Mouse (Mus musculus): Measurements from ENCODE around the gene Atp6v1c2. TPM values are rescaled to one million over a fixed set of nuclear protein-coding genes. Genes with fewer than 3 reads are reported as not detected.

The Atp6v1c2 gene
- 0.59 and 0.75 TPM in 2 replicates for polyA plus RNA-seq (2015; fragmentation: Nextera tagmentation; extraction: Ambion mirVana)

GRCm38 (mm10) chr12:17329259-17329658, at the start of gene Atp6v1c2:
TSS of gene Atp6v1c2 (minus strand) at chr12:17329359.
- ATAC-seq (replicated peaks): no peak
- Histone ChIP-seq H3K9ac (no peak within 1 kb of the TSS), H3K27ac (no peak within 1 kb of the TSS), H3K27me3 (replicated peaks) (peaks cover 15% of the 10 kb centered on the region), H3K9me3 (no peaks in the 10 kb centered on the region), H3K36me3 (replicated peaks) (no peaks in the 10 kb centered on the region), H3K4me3 (no peak within 1 kb of the TSS), H3K4me1 (peaks cover 10% of the 10 kb centered on the region), H3K4me2 (no peak within 1 kb of the TSS)
- 82% methylated on average over 3 of the region's 3 CpGs for WGBS

GRCm38 (mm10) chr12:17376521-17376920, 47.4 kb upstream of the Atp6v1c2 start:
- H3K4me3 ChIP-seq: no peak overlapping the region
- no peak for ATAC-seq (replicated peaks)
- peaks cover 51% of the 10 kb centered on the region for H3K36me3 ChIP-seq (replicated peaks)
- H3K4me2 ChIP-seq: no peak overlapping the region
- H3K27me3 ChIP-seq (replicated peaks): no peaks in the 10 kb centered on the region
- H3K9ac ChIP-seq: no peak overlapping the region
- no peak overlapping the region for H3K27ac ChIP-seq
- H3K4me1 ChIP-seq: no peaks in the 10 kb centered on the region
- no peaks in the 10 kb centered on the region for H3K9me3 ChIP-seq
- 94% methylated on average over 6 of the region's 6 CpGs for WGBS

GRCm38 (mm10) chr12:17375243-17375642, 46.1 kb upstream of the Atp6v1c2 start:
- Histone ChIP-seq H3K27me3 (replicated peaks) (no peaks in the 10 kb centered on the region), H3K9ac (no peak overlapping the region), H3K4me1 (no peaks in the 10 kb centered on the region), H3K4me2 (no peak overlapping the region), H3K36me3 (replicated peaks) (peaks cover 53% of the 10 kb centered on the region), H3K27ac (no peak overlapping the region), H3K4me3 (no peak overlapping the region), H3K9me3 (no peaks in the 10 kb centered on the region)
- 91% methylated on average over 4 of the region's 4 CpGs for WGBS
- no peak for ATAC-seq (replicated peaks)

GRCm38 (mm10) chr12:17373470-17373975, 44.4 kb upstream of the Atp6v1c2 start:
- WGBS: 97% methylated on average over 5 of the region's 5 CpGs
- H3K36me3 ChIP-seq (replicated peaks): peaks cover 51% of the 10 kb centered on the region
- no peaks in the 10 kb centered on the region for H3K27me3 ChIP-seq (replicated peaks)
- H3K4me3 ChIP-seq: no peak overlapping the region
- no peak overlapping the region for H3K9ac ChIP-seq
- no peak overlapping the region for H3K27ac ChIP-seq
- no peak for ATAC-seq (replicated peaks)
- H3K9me3 ChIP-seq: no peaks in the 10 kb centered on the region
- H3K4me2 ChIP-seq: no peak overlapping the region
- no peaks in the 10 kb centered on the region for H3K4me1 ChIP-seq

- WGBS: 83% methylated on average over 3 of the region's 3 CpGs
- H3K9ac ChIP-seq: no peak overlapping the region
- H3K9me3 ChIP-seq: no peaks in the 10 kb centered on the region
- no peak overlapping the region for H3K4me3 ChIP-seq
- peaks cover 54% of the 10 kb centered on the region for H3K36me3 ChIP-seq (replicated peaks)
- no peak for ATAC-seq (replicated peaks)
- no peaks in the 10 kb centered on the region for H3K27me3 ChIP-seq (replicated peaks)
- H3K27ac ChIP-seq: no peak overlapping the region
- H3K4me2 ChIP-seq: no peak overlapping the region
- no peaks in the 10 kb centered on the region for H3K4me1 ChIP-seq
Measured at GRCm38 (mm10) chr12:17372696-17373095, 43.5 kb upstream of the Atp6v1c2 start.

- Histone ChIP-seq H3K4me1 (no peaks in the 10 kb centered on the region), H3K9ac (no peak overlapping the region), H3K27me3 (replicated peaks) (no peaks in the 10 kb centered on the region), H3K4me2 (no peak overlapping the region), H3K9me3 (no peaks in the 10 kb centered on the region), H3K4me3 (no peak overlapping the region), H3K36me3 (replicated peaks) (peaks cover 46% of the 10 kb centered on the region), H3K27ac (no peak overlapping the region)
- ATAC-seq (replicated peaks): no peak
- 93% methylated on average over 8 of the region's 8 CpGs for WGBS
Measured at GRCm38 (mm10) chr12:17371589-17372235, 42.6 kb upstream of the Atp6v1c2 start.

GRCm38 (mm10) chr12:17369551-17370325, 40.6 kb upstream of the Atp6v1c2 start:
- Histone ChIP-seq H3K9me3 (no peaks in the 10 kb centered on the region), H3K4me3 (no peak overlapping the region), H3K4me2 (no peak overlapping the region), H3K27me3 (replicated peaks) (no peaks in the 10 kb centered on the region), H3K36me3 (replicated peaks) (peaks cover 50% of the 10 kb centered on the region), H3K27ac (no peak overlapping the region), H3K9ac (no peak overlapping the region), H3K4me1 (no peaks in the 10 kb centered on the region)
- ATAC-seq (replicated peaks): no peak
- 94% methylated on average over 7 of the region's 7 CpGs for WGBS

- peaks cover 50% of the 10 kb centered on the region; the same call in 1 of the 2 replicates for H3K36me3 ChIP-seq (replicated peaks)
- no peaks in the 10 kb centered on the region for H3K27me3 ChIP-seq (replicated peaks)
- H3K4me3 ChIP-seq: no peak overlapping the region
- H3K9me3 ChIP-seq: no peaks in the 10 kb centered on the region
- no peaks in the 10 kb centered on the region for H3K4me1 ChIP-seq
- H3K27ac ChIP-seq: no peak overlapping the region
- no peak for ATAC-seq (replicated peaks)
- no peak overlapping the region for H3K4me2 ChIP-seq
- no peak overlapping the region for H3K9ac ChIP-seq
- WGBS: over 99% methylated on average over 3 of the region's 3 CpGs
Measured at GRCm38 (mm10) chr12:17369111-17369510, 40.0 kb upstream of the Atp6v1c2 start.

GRCm38 (mm10) chr12:17366981-17367380, 37.8 kb upstream of the Atp6v1c2 start:
- Histone ChIP-seq H3K4me1 (no peaks in the 10 kb centered on the region), H3K9me3 (no peaks in the 10 kb centered on the region), H3K36me3 (replicated peaks) (peaks cover 47% of the 10 kb centered on the region), H3K27ac (no peak overlapping the region), H3K4me3 (no peak overlapping the region), H3K27me3 (replicated peaks) (no peaks in the 10 kb centered on the region), H3K9ac (no peak overlapping the region), H3K4me2 (no peak overlapping the region)
- ATAC-seq (replicated peaks): peak; percentile 73
- 81% methylated on average over 5 of the region's 5 CpGs for WGBS

GRCm38 (mm10) chr12:17362316-17362715, 33.2 kb upstream of the Atp6v1c2 start:
- no peak overlapping the region for H3K4me2 ChIP-seq
- no peaks in the 10 kb centered on the region for H3K27me3 ChIP-seq (replicated peaks)
- H3K27ac ChIP-seq: no peak overlapping the region
- H3K9ac ChIP-seq: no peak overlapping the region
- H3K4me1 ChIP-seq: no peaks in the 10 kb centered on the region
- no peaks in the 10 kb centered on the region for H3K9me3 ChIP-seq
- no peak for ATAC-seq (replicated peaks)
- 95% methylated on average over 5 of the region's 5 CpGs for WGBS
- no peak overlapping the region for H3K4me3 ChIP-seq
- peaks cover 55% of the 10 kb centered on the region for H3K36me3 ChIP-seq (replicated peaks)

GRCm38 (mm10) chr12:17360650-17361049, 31.5 kb upstream of the Atp6v1c2 start:
- Histone ChIP-seq H3K4me1 (no peaks in the 10 kb centered on the region), H3K4me2 (no peak overlapping the region), H3K9me3 (no peaks in the 10 kb centered on the region), H3K36me3 (replicated peaks) (peaks cover 55% of the 10 kb centered on the region), H3K27me3 (replicated peaks) (no peaks in the 10 kb centered on the region), H3K27ac (no peak overlapping the region), H3K9ac (no peak overlapping the region), H3K4me3 (no peak overlapping the region)
- no peak for ATAC-seq (replicated peaks)
- 15% methylated on average over 4 of the region's 4 CpGs for WGBS

- ATAC-seq (replicated peaks): no peak
- Histone ChIP-seq H3K4me2 (no peak overlapping the region), H3K4me3 (no peak overlapping the region), H3K27me3 (replicated peaks) (no peaks in the 10 kb centered on the region), H3K9me3 (no peaks in the 10 kb centered on the region), H3K9ac (no peak overlapping the region), H3K27ac (no peak overlapping the region), H3K36me3 (replicated peaks) (peaks cover 56% of the 10 kb centered on the region), H3K4me1 (no peaks in the 10 kb centered on the region)
- WGBS: 47% methylated on average over 9 of the region's 9 CpGs
Measured at GRCm38 (mm10) chr12:17360104-17360503, 30.9 kb upstream of the Atp6v1c2 start.

All from midbrain, embryonic 15.5 days (tissue).